Mouse (Mus musculus): ENCODE data around the gene Ppara. TPM values are rescaled to one million over a fixed set of nuclear protein-coding genes. Genes with fewer than 3 reads are reported as not detected.

Gene Ppara
- total RNA-seq, 2 experiments from 2014 or later = 3.7 to 4.6 TPM

DNA sequence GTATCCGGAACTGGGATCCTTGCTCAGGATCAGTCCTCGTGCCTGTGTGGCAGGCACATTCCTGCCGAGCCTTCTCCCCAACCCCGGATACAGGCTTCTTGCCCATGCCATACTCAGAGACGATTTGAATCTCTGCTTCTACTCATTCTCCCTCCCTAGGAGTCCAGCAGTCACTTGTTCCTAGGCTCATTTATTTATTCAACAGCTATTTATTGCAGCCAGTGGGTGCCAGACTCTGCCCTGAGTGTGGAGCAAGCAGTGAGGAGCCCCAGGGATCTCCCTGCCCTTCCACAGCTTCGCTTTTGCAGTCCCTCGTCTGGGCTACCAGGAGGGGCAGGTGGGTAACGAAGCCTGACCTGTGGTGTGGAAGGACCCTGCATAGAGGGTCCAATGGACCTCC, 11.4 kb downstream of the Ppara start:
- intact Hi-C loops (cut with DNase I) = no loop called here
- no peak for DNase-seq (ENCODE audit: low spot score in 2 of 2)

DNA sequence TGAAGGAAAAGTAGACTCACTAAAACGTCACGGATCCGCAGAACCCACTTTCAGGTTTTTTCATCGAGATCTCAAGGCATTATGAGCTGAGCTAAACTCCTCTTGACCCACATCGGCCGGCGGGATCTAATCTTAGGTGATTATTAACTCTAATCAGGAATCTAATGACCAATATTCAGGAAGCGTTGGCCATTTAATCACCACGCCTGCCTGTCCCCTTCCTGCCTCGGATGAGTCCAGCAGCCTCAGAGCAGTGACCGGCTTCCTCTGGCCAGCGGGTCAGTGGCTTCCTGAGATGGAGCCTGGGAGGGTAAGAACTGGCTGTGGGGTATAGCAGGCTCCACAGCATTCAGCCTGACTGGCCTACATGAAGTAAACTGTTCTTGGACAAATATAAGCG, 11.9 kb downstream of the Ppara start:
- intact Hi-C loops (cut with DNase I) = no loop called here

DNA sequence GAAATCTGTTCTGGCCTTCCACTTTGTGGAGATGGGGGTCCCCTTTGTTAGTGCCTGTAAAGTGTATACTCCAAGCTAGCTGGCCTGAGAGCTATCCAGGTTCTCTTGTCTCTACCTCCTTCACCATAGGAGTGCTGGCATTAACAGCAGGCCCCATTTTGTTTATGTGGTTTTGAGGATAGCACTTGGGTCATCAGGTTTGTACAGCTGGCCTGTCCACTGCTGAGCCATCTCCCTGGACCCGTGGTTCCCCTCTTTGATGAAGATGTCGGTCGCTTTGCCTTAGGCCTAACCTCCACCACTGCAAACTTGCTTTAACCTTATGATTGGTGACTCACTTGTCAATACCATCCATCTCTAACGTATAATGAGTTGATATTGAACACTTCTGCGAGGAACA, 13.2 kb downstream of the Ppara start:
- intact Hi-C loops (cut with DNase I) = no loop called here
- no peak for DNase-seq (ENCODE audit: low spot score in 2 of 2)

More for the DNA sequence above, 11.9 kb downstream of the Ppara start:
- DNase-seq (ENCODE audit: low spot score in 2 of 2) = no peak

- no peak for DNase-seq (ENCODE audit: low spot score in 2 of 2)
- intact Hi-C loops (cut with DNase I) = no loop called here
Observed at GRCm38 (mm10) chr15:85748466-85748865, 13.7 kb downstream of the Ppara start.

- intact Hi-C loops (cut with DNase I) = no loop called here
- no peak for DNase-seq (ENCODE audit: low spot score in 2 of 2)
Observed at GRCm38 (mm10) chr15:85749141-85749540, 14.4 kb downstream of the Ppara start.

- DNase-seq (ENCODE audit: low spot score in 2 of 2) = no peak
- intact Hi-C loops (cut with DNase I) = no loop called here
Observed at GRCm38 (mm10) chr15:85750115-85750514, 15.3 kb downstream of the Ppara start.

DNA sequence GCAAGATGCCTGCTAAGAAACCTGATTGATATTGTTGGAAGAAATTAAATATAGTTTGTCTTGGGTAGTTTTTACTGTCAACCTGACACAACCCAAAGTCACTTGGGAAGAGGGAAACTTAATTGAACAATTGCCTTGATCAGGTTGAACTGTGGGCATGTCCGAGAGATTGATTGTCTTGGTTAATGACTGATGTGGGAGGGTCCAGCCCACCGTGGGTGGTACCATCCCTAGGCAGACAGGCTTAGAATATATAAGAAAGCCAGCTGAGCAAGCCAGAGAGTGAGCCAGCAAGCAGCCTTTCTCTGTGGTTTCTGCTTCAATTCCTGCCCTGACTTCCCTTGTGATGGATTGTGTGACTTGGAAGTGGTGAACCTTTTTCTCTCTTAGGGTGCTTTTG, 17.9 kb downstream of the Ppara start:
- intact Hi-C loops (cut with DNase I) = no loop called here
- no peak for DNase-seq (ENCODE audit: low spot score in 2 of 2)

DNA sequence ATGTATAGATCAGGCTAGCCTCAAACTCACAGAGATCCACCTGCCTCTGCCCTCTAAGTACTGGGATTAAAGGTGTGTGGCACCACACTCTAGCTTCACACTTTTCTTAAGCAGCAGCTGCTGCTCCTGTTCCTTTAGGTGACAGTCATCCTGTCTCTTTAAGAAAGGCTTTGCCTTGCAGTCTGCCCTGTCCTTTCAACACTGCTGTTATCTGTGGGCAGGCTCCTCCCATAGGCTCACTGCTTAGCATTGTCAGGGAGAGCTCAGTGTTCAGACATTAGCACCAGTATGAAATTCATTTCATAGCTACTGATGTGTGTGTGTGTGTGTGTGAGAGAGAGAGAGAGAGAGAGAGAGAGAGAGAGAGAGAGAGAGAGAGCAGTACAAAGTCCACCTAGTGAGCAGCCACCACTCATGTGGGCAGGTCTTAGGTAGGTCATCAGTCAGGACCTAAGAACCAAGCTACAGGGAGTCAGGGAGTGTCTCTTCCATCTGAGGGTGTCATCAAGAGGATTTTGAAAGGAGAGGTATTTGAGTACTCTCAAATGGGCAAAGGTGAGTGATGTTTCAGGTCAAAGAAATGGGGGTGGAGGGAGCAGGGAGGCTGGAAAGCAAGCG, 19.4 kb downstream of the Ppara start:
- intact Hi-C loops (cut with DNase I) = no loop called here
- DNase-seq (ENCODE audit: low spot score in 2 of 2) = no peak

GRCm38 (mm10) chr15:85755214-85755613, 20.4 kb downstream of the Ppara start:
- no peak for DNase-seq (ENCODE audit: low spot score in 2 of 2)
- intact Hi-C loops (cut with DNase I) = no loop called here

GRCm38 (mm10) chr15:85756611-85757010, 21.8 kb downstream of the Ppara start:
- DNase-seq (ENCODE audit: low spot score in 2 of 2) = peak in 1 of 2 experiments; percentile 27
- intact Hi-C loops (cut with DNase I) = no loop called here

DNA sequence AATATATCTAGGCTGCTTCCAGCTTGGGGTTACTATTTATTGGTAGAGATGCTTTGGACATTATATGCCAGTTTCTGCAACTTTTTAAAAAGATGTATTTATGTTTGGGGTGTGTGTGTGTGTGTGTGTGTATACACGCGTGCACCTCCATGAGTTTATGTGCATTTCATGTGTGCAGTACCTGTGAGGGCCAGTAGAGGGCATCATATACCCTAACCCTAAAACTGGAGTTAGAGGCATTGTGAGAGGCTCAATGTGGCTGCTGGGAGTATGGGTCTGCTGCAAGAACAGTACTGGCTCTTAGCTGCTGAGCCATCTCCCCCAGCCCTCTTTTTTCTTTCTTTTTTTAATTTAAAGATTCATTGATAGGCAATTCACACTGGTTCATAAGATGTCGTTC, 23.0 kb downstream of the Ppara start:
- intact Hi-C loops (cut with DNase I) = no loop called here
- no peak for DNase-seq (ENCODE audit: low spot score in 2 of 2)

DNA sequence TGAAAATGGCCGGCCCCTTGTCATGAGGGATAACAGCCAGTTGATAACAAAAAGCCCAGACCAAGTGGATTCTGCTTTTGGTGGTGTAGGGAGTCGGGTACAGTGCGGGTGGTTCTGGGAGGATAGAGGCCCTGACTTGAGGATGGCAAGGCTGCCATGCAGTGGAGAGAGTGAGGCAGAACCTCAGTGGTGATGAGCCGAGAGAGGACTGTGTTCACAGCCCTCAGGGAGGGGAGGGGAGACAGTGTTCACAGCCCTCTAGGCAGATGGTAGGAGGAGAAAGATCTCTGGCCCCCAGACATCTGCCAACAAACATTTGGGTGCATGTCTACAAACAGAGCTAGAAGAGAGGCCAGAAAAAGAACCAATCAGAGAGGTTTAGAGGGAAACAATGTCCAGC, 28.0 kb downstream of the Ppara start:
- intact Hi-C loops (cut with DNase I) = no loop called here
- DNase-seq (ENCODE audit: low spot score in 2 of 2) = no peak

GRCm38 (mm10) chr15:85765022-85765421, 30.2 kb downstream of the Ppara start:
- intact Hi-C loops (cut with DNase I) = no loop called here
- no peak for DNase-seq (ENCODE audit: low spot score in 2 of 2)

GRCm38 (mm10) chr15:85766677-85767076, 31.9 kb downstream of the Ppara start:
- no peak for DNase-seq (ENCODE audit: low spot score in 2 of 2)
- intact Hi-C loops (cut with DNase I) = no loop called here

DNA sequence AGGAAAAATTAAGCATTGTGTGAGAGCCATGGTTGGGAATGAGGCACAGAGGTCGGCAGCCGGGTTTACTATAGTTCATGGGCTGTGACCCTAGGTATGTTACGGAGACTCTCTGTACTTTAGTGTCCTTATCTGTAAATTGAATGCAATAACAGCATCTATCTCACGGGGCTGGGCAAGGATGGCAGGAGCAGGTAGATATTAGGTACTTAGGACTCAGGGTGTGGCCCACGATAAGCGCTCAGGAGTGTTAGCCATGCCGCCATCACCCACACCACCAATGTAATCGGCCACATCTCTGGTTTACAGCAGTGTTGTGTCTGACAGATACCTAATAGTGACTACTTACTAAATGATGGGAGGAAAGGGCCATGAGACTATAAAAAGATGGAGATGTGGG, 34.2 kb downstream of the Ppara start:
- DNase-seq (ENCODE audit: low spot score in 2 of 2) = no peak
- intact Hi-C loops (cut with DNase I) = no loop called here

GRCm38 (mm10) chr15:85771306-85772121, 36.7 kb downstream of the Ppara start:
- intact Hi-C loops (cut with DNase I) = no loop called here
- no peak for DNase-seq (ENCODE audit: low spot score in 2 of 2)

DNA sequence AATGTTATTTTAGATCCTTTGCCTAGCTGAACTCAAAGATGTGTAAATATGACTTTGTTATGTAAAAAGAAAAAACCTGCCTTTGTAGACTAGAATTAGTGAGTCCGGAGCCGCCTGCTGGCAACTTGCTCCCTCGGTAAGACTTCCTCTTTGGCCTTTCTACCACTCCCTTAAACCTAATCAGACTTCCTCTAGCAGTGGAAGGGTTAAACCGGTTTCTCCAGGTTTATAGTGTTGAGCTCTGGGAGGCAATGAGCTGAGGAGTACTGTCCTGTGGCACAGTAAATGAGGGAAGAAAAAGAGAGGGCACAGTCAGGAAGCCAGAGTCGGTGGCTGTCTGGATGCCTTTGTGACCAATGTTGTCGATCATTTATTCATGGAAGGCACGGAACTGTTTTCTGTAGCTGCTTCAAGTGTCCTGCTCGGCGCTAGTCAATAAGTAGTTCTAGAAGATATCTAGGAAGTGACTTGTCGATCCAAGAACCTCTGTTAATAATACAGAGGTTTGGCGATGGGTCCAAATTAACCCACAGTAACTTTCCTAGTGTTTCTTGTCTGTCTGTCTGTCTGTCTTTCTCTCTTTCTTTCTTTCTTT, 37.5 kb downstream of the Ppara start:
- intact Hi-C loops (cut with DNase I) = no loop called here
- no peak for DNase-seq (ENCODE audit: low spot score in 2 of 2)

DNA sequence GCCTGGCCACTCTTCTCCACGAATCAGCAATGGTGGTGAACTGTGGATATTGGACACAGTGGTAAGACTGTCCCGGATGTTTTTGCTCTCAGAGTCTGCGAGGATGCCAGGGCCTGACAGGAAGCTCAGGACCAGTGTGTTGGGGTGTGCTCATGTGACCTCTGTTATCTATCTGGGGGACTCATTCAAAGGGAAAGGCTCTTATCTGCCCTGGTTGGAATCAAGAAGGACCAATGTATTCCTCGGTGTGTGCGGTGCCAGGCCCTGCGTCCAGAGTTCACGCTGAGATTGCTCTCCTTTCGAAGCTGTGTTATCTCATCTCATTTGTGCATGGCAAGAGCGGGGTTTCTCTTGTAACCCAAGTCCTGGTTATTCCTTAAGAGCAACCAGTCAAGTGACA, 39.6 kb downstream of the Ppara start:
- intact Hi-C loops (cut with DNase I) = no loop called here
- no peak for DNase-seq (ENCODE audit: low spot score in 2 of 2)

- DNase-seq (ENCODE audit: low spot score in 2 of 2) = no peak
- intact Hi-C loops (cut with DNase I) = no loop called here
Observed at GRCm38 (mm10) chr15:85775001-85775400, 40.2 kb downstream of the Ppara start.

DNA sequence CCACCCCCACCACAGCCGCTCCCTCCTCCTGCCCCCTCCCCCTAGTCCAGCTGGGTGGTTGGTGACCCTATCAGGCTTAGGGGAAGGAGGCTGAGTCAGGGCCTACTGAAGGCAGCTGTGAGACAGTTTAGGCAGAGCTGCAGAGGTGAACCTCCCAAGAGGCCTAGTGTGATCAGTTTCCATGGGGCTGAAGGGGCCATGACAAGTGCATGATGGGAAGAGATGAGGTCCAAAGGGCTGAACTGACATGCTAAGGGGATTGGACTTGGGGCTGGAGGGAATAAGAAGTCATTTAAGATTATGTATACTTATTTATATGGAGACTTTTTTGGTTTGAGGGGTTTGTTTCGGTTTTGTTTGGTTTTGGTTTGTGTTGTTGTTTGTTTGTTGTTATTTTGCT, 41.5 kb downstream of the Ppara start:
- no peak for DNase-seq (ENCODE audit: low spot score in 2 of 2)
- intact Hi-C loops (cut with DNase I) = no loop called here

DNA sequence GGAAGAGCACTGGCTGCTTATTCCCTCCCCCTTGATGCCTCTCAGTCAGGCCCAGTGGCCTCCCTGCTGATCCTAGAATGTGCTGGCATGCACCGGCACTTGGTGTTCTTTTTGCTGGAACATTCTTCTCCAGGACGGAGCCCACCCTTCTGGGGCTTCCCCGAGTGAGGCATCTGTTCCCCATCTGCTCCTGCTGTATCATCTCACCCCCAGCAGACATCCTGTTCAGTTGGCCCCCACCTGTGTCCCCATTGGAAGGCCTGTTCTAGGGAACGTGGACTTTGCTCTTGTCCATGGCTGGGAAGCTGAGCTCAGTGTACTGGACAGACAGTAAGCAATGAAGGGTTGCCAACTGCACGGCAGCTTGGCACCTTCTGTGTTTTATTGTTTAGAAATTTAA, 42.0 kb downstream of the Ppara start:
- intact Hi-C loops (cut with DNase I) = no loop called here
- DNase-seq (ENCODE audit: low spot score in 2 of 2) = peak in 1 of 2 experiments; percentile 6

All from left cerebral cortex, postnatal 14 days (tissue).